Mouse (Mus musculus) lung, postnatal 10 days (tissue): ENCODE data around the gene Acvr1c.

Experiments used
- DNase-seq: peaks from one replicate; pipeline ENCODE4 v3.0.0; 2021

Acvr1c gene

GRCm38 (mm10) chr2:58282259-58282910, 75.3 kb downstream of the Acvr1c start:
- peak; percentile 74 for DNase-seq

- DNase-seq = no peak
Measured at GRCm38 (mm10) chr2:58281046-58281445, 76.6 kb downstream of the Acvr1c start.

- no peak for DNase-seq
Measured at GRCm38 (mm10) chr2:58279163-58279562, 78.5 kb downstream of the Acvr1c start.

- no peak for DNase-seq
Measured at GRCm38 (mm10) chr2:58276454-58276853, 81.2 kb downstream of the Acvr1c start.

GRCm38 (mm10) chr2:58240639-58241038, 117.1 kb downstream of the Acvr1c start:
- no peak for DNase-seq

- DNase-seq = no peak
Measured at GRCm38 (mm10) chr2:58237487-58237886, 120.2 kb downstream of the Acvr1c start.
